Mouse (Mus musculus) heart, postnatal 4 days (tissue): ENCODE measurements around the gene Mylpf. TPM values are rescaled to one million over a fixed set of nuclear protein-coding genes. Genes with fewer than 3 reads are reported as not detected.
"Not testable (repeated sequence)": the region's sequence is repeated elsewhere in the genome, so short reads cannot be mapped to it uniquely, and the experiment has no call there.

Experiments
- DNase-seq: peaks from one replicate; pipeline ENCODE4 v3.0.0; 2021
- total RNA-seq, 2 experiments: library from RNA; stranded (reverse); gene quantifications; 2 replicates each; pipeline ENCODE4 v1.2.3; 2021

Mylpf gene
- 10 to 100 TPM in 1 of 2 experiments, 1 to 10 TPM in 1; 3.1 to 33.0 TPM for total RNA-seq

- peak; percentile 96 for DNase-seq
These were observed at the start of gene Mylpf for GRCm38 (mm10) chr7:127208553-127209438. TSS of gene Mylpf (plus strand) at chr7:127208890.

GRCm38 (mm10) chr7:127162546-127162945, 46.1 kb upstream of the Mylpf start:
- DNase-seq, result no peak

GRCm38 (mm10) chr7:127164002-127164401, 44.7 kb upstream of the Mylpf start:
- DNase-seq, result no peak

- no peak for DNase-seq
These were observed 42.8 kb upstream of the Mylpf start for GRCm38 (mm10) chr7:127165607-127166493.

GRCm38 (mm10) chr7:127166501-127166900, 42.2 kb upstream of the Mylpf start:
- DNase-seq, result no peak

- no peak for DNase-seq
These were observed 31.8 kb upstream of the Mylpf start for GRCm38 (mm10) chr7:127176937-127177336.

DNA sequence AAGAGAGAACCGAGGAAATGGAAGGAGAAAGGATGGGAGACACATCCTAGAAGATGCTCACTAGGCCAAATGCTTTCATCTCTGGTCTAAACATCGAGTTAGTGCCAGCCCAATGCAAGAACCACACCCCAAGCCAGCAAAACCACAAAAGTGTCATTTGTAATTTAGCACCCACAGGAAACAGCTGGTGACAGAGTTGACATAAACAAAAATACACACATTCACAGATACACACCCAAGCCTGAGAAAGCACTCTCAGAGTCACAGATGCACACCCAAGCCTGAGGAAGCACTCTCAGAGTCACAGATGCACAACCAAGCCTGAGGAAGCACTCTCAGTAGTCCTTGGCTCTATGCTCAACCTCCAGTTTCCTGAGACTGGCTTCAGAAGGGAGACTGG, 27.9 kb upstream of the Mylpf start:
- no peak for DNase-seq

DNA sequence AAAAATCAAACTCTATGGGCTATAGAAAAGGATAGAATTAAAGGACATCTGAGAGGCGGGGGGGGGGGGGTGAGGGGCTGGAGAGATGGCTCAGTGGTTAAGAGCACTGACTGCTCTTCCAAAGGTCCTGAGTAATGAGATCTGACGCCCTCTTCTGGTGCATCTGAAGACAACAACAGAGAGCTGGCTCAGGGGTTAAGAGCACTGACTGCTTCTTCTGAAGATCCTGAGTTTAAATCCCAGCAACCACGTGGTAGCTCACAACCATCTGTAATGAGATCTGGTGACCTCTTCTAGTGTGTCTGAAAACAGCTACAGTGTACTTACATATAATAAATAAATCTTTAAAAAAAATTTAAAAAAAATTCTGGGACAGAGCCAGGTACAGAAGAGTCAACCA, 27.0 kb upstream of the Mylpf start:
- DNase-seq, result not testable (repeated sequence)

- DNase-seq, result no peak
These were observed 25.3 kb upstream of the Mylpf start for GRCm38 (mm10) chr7:127183345-127183744.

- peak; percentile 51 for DNase-seq
These were observed 24.9 kb upstream of the Mylpf start for GRCm38 (mm10) chr7:127183828-127184227.

- no peak for DNase-seq
These were observed 24.0 kb upstream of the Mylpf start for GRCm38 (mm10) chr7:127184720-127185119.

DNA sequence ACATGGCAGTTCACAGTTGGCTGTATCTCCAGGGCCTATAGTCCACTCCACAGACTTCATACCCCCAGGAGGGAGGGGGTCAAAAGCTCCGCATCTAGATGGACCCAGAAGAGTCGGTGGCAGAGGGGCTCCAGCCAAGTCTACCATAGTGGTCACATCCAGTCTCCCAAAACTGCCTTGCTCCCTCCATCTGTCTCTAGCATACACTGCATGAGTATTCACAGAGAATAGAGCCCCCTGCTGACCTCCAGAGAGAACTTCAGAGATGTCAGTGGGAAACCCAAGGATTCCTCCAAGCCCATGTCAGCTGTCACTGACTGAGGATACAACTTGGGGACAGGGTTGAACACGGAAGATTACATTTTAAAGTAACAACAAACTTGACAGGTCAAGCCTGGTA, 23.1 kb upstream of the Mylpf start:
- no peak for DNase-seq

DNA sequence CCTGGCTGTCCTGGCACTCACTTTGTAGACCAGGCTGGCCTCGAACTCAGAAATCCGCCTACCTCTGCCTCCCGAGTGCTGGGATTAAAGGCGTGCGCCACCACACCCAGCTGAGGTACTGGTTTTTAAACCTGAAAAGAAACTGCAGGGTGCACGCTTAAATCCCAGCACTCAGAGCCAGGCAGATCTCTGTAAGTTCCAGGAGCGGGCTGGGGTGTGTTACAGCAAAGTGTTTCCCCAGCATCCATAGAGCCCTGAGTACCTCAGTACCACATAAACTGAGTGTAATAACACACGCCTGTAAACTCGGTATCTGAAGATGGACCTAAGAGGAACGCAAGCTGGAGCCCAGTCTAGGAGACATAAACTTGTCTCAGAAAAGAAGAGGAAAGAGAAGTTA, 21.3 kb upstream of the Mylpf start:
- no peak for DNase-seq

- DNase-seq, result no peak
These were observed 20.1 kb upstream of the Mylpf start for GRCm38 (mm10) chr7:127188305-127189276.

- no peak for DNase-seq
These were observed 18.0 kb upstream of the Mylpf start for GRCm38 (mm10) chr7:127190672-127191071.

- DNase-seq, result no peak
These were observed 15.7 kb upstream of the Mylpf start for GRCm38 (mm10) chr7:127192989-127193388.

GRCm38 (mm10) chr7:127194011-127194632, 14.6 kb upstream of the Mylpf start:
- DNase-seq, result no peak

GRCm38 (mm10) chr7:127194633-127195029, 14.1 kb upstream of the Mylpf start:
- DNase-seq, result no peak

- peak; percentile 95 for DNase-seq
These were observed 13.0 kb upstream of the Mylpf start, which contains the start of gene Cd2bp2 for GRCm38 (mm10) chr7:127195544-127196295. TSS of gene Cd2bp2 (minus strand) at chr7:127196050.

DNA sequence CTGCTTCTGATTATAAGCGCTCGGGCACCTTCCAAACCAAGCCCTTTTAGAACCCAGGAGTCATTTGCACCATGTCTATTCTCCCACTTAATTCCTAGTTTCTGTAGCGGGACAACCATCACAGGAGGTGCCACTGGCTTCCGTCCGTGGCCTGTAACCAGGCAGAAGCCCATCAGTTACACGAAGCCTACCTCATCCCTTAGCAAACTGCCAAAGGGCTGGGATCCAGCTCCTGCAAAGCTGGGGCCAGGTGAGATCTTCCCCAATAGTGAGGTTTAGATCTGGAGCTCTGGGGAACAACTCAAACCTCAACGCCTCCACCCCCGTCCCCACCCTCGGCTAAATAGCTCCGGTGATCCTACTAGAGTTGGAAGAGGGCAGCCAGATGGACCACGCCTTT, 12.2 kb upstream of the Mylpf start:
- DNase-seq, result no peak

DNA sequence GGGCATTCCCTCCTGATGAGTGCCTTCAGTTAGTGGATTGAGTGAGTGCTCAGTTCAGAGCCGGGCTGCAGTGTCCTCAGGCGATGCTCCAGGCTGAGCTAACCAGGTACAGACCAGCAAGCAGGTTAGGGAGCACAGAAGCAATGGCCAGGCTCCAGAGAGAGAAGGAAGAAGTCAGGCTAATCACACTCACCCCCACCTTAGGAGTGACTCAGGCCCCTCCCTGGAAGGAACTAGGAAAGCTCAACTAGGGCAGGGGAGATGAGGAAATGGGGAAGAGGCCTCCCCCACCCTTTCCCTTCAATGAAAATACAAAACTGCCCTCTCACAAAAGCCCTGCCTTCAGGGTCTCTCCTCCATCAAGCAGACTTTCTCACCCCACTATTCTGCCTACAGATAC, 2.1 kb upstream of the Mylpf start:
- DNase-seq, result no peak
